13 mouse cellular contexts compared by ENCODE assay signal in genomic region chr9:97996349-97996748, GRCm38 (mm10). TPM values are rescaled to one million over a fixed set of nuclear protein-coding genes. Genes with fewer than 3 reads are reported as not detected.
A peak's percentile ranks its signal among the peaks of the same experiment; 100 is the strongest.
DNase-seq lines count a peak whose midpoint lies in the region; ATAC-seq and TF ChIP-seq lines count a peak whose summit lies in the region.
"Had no signal": no experiment of that assay in that cellular context is flagged by ENCODE, and none has a peak within 500 bp of the region (broad histone marks: within the 10 kb centered on the region; RNA-seq: fewer than 3 reads in every experiment).

No protein-coding gene starts in this region.

- TF ChIP-seq EP300 in lung, postnatal 0 days (IDR thresholded peaks at IDR 0.05) = no peak

- H3K4me2 ChIP-seq in forebrain, postnatal 0 days (ENCODE audit: low read depth) = no peak overlapping the region
- H3K4me2 ChIP-seq in forebrain, embryonic 11.5 days (ENCODE audit: low read depth, low read length, severe bottlenecking) = no peak overlapping the region
- no peak overlapping the region for H3K4me2 ChIP-seq in lung, postnatal 0 days (replicated peaks; ENCODE audit: low read depth, low read length)
- H3K4me2 ChIP-seq: embryonic facial prominence, embryonic 12.5 days; heart, embryonic 15.5 days had no signal

- H3K27ac ChIP-seq in forebrain, postnatal 0 days (ENCODE audit: low read depth, low read length) = no peak overlapping the region
- no peak overlapping the region for H3K27ac ChIP-seq in forebrain, embryonic 11.5 days (ENCODE audit: low read depth, low read length)
- H3K27ac ChIP-seq in lung, postnatal 0 days (ENCODE audit: low read length) = no peak overlapping the region
- H3K27ac ChIP-seq: embryonic facial prominence, embryonic 12.5 days; heart, embryonic 15.5 days had no signal

- 40% methylated on average over 5 of the region's 5 CpGs for WGBS in forebrain, postnatal 0 days
- WGBS in forebrain, embryonic 11.5 days = 89% methylated on average over 5 of the region's 5 CpGs
- 55% methylated on average over 5 of the region's 5 CpGs for WGBS in lung, postnatal 0 days
- WGBS in lung, adult 2 months = 49% methylated on average over 5 of the region's 5 CpGs

- H3K4me3 ChIP-seq in forebrain, postnatal 0 days (ENCODE audit: low read depth, low read length) = no peak overlapping the region
- H3K4me3 ChIP-seq in forebrain, embryonic 11.5 days (ENCODE audit: low read depth, low read length) = no peak overlapping the region
- H3K4me3 ChIP-seq in lung, postnatal 0 days (ENCODE audit: low read depth, low read length) = no peak overlapping the region
- no peak overlapping the region for H3K4me3 ChIP-seq in lung, adult 2 months (replicated peaks; ENCODE audit: extremely low read depth, low read depth, low read length)
- H3K4me3 ChIP-seq: embryonic facial prominence, embryonic 12.5 days; heart, embryonic 15.5 days had no signal

- TF ChIP-seq CTCF in forebrain, postnatal 0 days (IDR thresholded peaks at IDR 0.05; ENCODE audit: low read depth) = no peak
- TF ChIP-seq CTCF in lung, postnatal 0 days (IDR thresholded peaks at IDR 0.05) = no peak
- no peak for TF ChIP-seq CTCF in lung, adult 2 months (IDR thresholded peaks at IDR 0.05; ENCODE audit: insufficient read depth, low read length)

- TF ChIP-seq POLR2A in lung, adult 2 months (IDR thresholded peaks at IDR 0.05; ENCODE audit: borderline replicate concordance, extremely low read depth, low read depth, low read length) = no peak

- peaks cover 4% of the 10 kb centered on the region; the same call in 1 of the 2 replicates for H3K4me1 ChIP-seq in forebrain, postnatal 0 days (ENCODE audit: insufficient read depth)
- no peaks in the 10 kb centered on the region for H3K4me1 ChIP-seq in forebrain, embryonic 11.5 days (replicated peaks; ENCODE audit: control insufficient read depth, insufficient read depth, low read length)
- no peaks in the 10 kb centered on the region for H3K4me1 ChIP-seq in lung, postnatal 0 days (ENCODE audit: insufficient read depth, low read depth, low read length)
- 0 out of 2 replicates have a peak, but pooled peaks cover 3% of the 10 kb centered on the region for H3K4me1 ChIP-seq in lung, adult 2 months (ENCODE audit: control insufficient read depth, insufficient read depth, low read length)
- H3K4me1 ChIP-seq: embryonic facial prominence, embryonic 12.5 days; heart, embryonic 15.5 days had no signal

- H3K9ac ChIP-seq in forebrain, postnatal 0 days = no peak overlapping the region
- H3K9ac ChIP-seq in forebrain, embryonic 11.5 days (ENCODE audit: low read length) = no peak overlapping the region
- H3K9ac ChIP-seq in lung, postnatal 0 days (replicated peaks; ENCODE audit: low read depth) = no peak overlapping the region
- H3K9ac ChIP-seq: embryonic facial prominence, embryonic 12.5 days; heart, embryonic 15.5 days had no signal

- H3K27me3 ChIP-seq in forebrain, postnatal 0 days (ENCODE audit: insufficient read depth, low read length) = no peaks in the 10 kb centered on the region
- H3K27me3 ChIP-seq in forebrain, embryonic 11.5 days (ENCODE audit: control insufficient read depth, insufficient read depth, low read length) = no peaks in the 10 kb centered on the region
- H3K27me3 ChIP-seq in lung, postnatal 0 days (replicated peaks; ENCODE audit: insufficient read depth, low read length) = no peaks in the 10 kb centered on the region
- H3K27me3 ChIP-seq: embryonic facial prominence, embryonic 12.5 days; heart, embryonic 15.5 days had no signal

- H3K36me3 ChIP-seq in forebrain, postnatal 0 days (ENCODE audit: insufficient read depth) = no peaks in the 10 kb centered on the region
- H3K36me3 ChIP-seq in forebrain, embryonic 11.5 days (ENCODE audit: control insufficient read depth, insufficient read depth, low read length) = no peaks in the 10 kb centered on the region
- H3K36me3 ChIP-seq in lung, postnatal 0 days (ENCODE audit: insufficient read depth, low read length) = no peaks in the 10 kb centered on the region
- H3K36me3 ChIP-seq: embryonic facial prominence, embryonic 12.5 days; heart, embryonic 15.5 days had no signal

- H3K9me3 ChIP-seq in forebrain, postnatal 0 days (ENCODE audit: low read length) = no peaks in the 10 kb centered on the region
- no peaks in the 10 kb centered on the region for H3K9me3 ChIP-seq in forebrain, embryonic 11.5 days (ENCODE audit: control insufficient read depth, low read length)
- H3K9me3 ChIP-seq in lung, postnatal 0 days (ENCODE audit: low read length) = no peaks in the 10 kb centered on the region
- H3K9me3 ChIP-seq: embryonic facial prominence, embryonic 12.5 days; heart, embryonic 15.5 days had no signal

- no peak for ATAC-seq in forebrain, postnatal 0 days
- ATAC-seq in forebrain, embryonic 11.5 days (replicated peaks; ENCODE audit: low FRiP score) = no peak
- no peak for ATAC-seq in lung, postnatal 0 days
- no peak for ATAC-seq in granulocyte monocyte progenitor cell, adult 5-6 weeks (replicated peaks; ENCODE audit: poor library complexity, severe bottlenecking)

- DNase-seq in forebrain, postnatal 0 days = peak; percentile 35
- DNase-seq in forebrain, embryonic 11.5 days (ENCODE audit: low spot score) = no peak
- peak; percentile 11 for DNase-seq in lung, postnatal 0 days (ENCODE audit: low spot score)
- DNase-seq in lung, adult 2 months = no peak
- DNase-seq in adrenal gland, adult 8-10 months = peak; percentile 48
- peak; percentile 74 for DNase-seq in cerebellum, adult 9-11 months
- no peak for DNase-seq in thymus, postnatal 14 days
- DNase-seq: kidney, adult 18-20 months had no signal

RNA-seq across cellular contexts. Expression of gene Clstn2, which starts 36.6 kb away (rescaled TPM):
- 55.9 and 58.7 TPM in 2 replicates for total RNA-seq in forebrain, postnatal 0 days (2014; rRNA removed)
- polyA plus RNA-seq in forebrain, postnatal 0 days (2015; fragmentation: Nextera tagmentation; extraction: Ambion mirVana) = 12.1 and 13.0 TPM in 2 replicates
- polyA plus RNA-seq in forebrain, embryonic 11.5 days (2014; fragmentation: Nextera tagmentation; extraction: Ambion mirVana) = 1.3 and 1.8 TPM in 2 replicates
- polyA plus RNA-seq in lung, postnatal 0 days (2015; fragmentation: Nextera tagmentation; extraction: Ambion mirVana) = 2.8 and 3.3 TPM in 2 replicates
- 8.4 and 9.9 TPM in 2 replicates for polyA plus RNA-seq in lung, adult 2 months (2012; rRNA removed)
- total RNA-seq in adrenal gland, adult 8-10 months (2022) = 1 to 10 TPM; 4.9 to 7.1 (median 5.9) TPM
- total RNA-seq in granulocyte monocyte progenitor cell, adult 5-6 weeks (2014; fragmentation: Nextera tagmentation) = not detected in 2 replicates
- total RNA-seq in granulocyte monocyte progenitor cell, adult 5-6 weeks (2017) = not detected in 2 replicates
- total RNA-seq: megakaryocyte, adult 5-6 weeks; MEL had no signal

Comparison
In these comparisons a context has a peak if more than half of its experiments do, and no peak if none do; other contexts are left out.
1. DNase-seq: peak in forebrain, postnatal 0 days (single experiment), lung, postnatal 0 days (single experiment), adrenal gland, adult 8-10 months (single experiment) and cerebellum, adult 9-11 months (single experiment); none in forebrain, embryonic 11.5 days (single experiment), lung, adult 2 months (single experiment) and thymus, postnatal 14 days (single experiment).